Mouse (Mus musculus) cerebellum, adult 2 months (tissue): ENCODE measurements at regions not wholly inside any gene's neighbourhood (a gene's known extent, or its start where the extent isn't known, plus 50 kb on each side); places are given as distances from the start of the nearest gene placed in this dataset.

ENCODE experiments used
- DNase-seq, 2 experiments: peaks; one replicate each; pipeline ENCODE4 v3.0.0; 2021
- H3K27ac ChIP-seq: fragments of 200-500 bp; 2 replicates; pipeline ENCODE4 v1.5.1; 2012; ENCODE audit warnings: low read length, control low read depth, inconsistent platforms; ENCODE audit not compliant: insufficient read depth
- H3K27me3 ChIP-seq: fragments of 200-500 bp; 2 replicates; pipeline ENCODE4 v1.6.1; 2012; ENCODE audit warnings: inconsistent platforms, mild to moderate bottlenecking, low read length, moderate library complexity; ENCODE audit not compliant: control insufficient read depth, insufficient read depth
- H3K4me1 ChIP-seq: fragments of 200-500 bp; 2 replicates; pipeline ENCODE4 v1.6.1; 2011; ENCODE audit warnings: low read length; ENCODE audit not compliant: control insufficient read depth, insufficient read depth
- H3K4me3 ChIP-seq: fragments of 200-500 bp; replicated peaks from 2 replicates; pipeline ENCODE3; 2011; ENCODE audit warnings: mild to moderate bottlenecking, low read depth, low read length, control low read depth; ENCODE audit not compliant: insufficient read depth
- CTCF ChIP-seq: fragments of 200-500 bp; IDR thresholded peaks from 2 replicates; pipeline ENCODE4 v1.5.1; 2011; ENCODE audit warnings: low read depth, mild to moderate bottlenecking, control low read depth, low read length, moderate library complexity, borderline replicate concordance; ENCODE audit not compliant: insufficient read depth
- POLR2A ChIP-seq: fragments of 200-500 bp; IDR thresholded peaks from 2 replicates; pipeline ENCODE4 v1.6.1; 2011; ENCODE audit warnings: low read length, control low read depth, borderline replicate concordance; ENCODE audit not compliant: insufficient read depth
- WGBS: fragments of 180-500 bp; shearing (Covaris S2); methylation state at CpG from one replicate; pipeline ENCODE4 v1.1.7; 2018; 5-methylcytosine and 5-hydroxymethylcytosine counted together

DNA sequence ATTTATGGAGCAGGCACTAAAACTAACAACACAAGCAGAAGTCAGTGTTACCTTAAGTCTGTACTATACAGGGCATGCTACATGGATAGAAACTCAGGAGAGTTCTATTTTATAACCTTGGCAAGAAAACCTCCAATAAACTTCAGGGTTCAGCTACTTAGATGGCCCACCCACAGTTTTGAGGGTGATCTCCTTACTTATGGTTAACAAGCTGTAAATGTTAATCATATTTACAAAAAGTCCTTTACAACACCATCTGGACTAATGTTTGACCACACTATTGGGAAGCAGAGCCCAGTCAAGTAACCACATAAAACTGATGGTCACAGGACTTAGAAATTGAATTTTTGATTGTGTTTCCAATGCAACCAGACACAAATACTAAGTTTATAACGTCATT is 187.8 kb downstream of the Car2 start:
- 59% methylated on average over 1 of the region's 1 CpGs for WGBS
- H3K27ac ChIP-seq: no peak overlapping the region
- H3K4me3 ChIP-seq: no peak overlapping the region
- H3K4me1 ChIP-seq: no peaks in the 10 kb centered on the region
- no peak for TF ChIP-seq CTCF
- TF ChIP-seq POLR2A: no peak
- no peaks in the 10 kb centered on the region for H3K27me3 ChIP-seq
- DNase-seq: no peak

DNA sequence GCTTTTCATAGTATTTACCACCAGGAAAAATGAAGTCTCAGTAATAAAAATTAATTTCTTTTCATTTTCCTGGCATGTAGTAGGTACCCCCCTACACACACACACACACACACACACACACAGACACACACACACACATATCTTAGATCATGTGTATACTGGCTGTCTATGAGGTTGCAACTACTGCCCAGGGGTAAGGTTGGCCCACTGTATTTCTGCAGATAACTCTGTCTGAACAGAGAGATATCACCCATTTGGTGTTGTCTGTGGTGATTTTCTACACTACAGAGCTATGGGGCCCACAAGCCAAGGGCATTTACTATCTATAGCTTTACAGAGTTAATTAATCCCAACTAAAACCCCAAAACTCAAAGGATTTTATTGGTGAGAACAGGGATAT is 188.9 kb downstream of the Car2 start:
- Histone ChIP-seq H3K4me3 (no peak overlapping the region), H3K27ac (no peak overlapping the region), H3K27me3 (no peaks in the 10 kb centered on the region), H3K4me1 (no peaks in the 10 kb centered on the region)
- TF ChIP-seq POLR2A (no peak), CTCF (no peak)
- no peak for DNase-seq

DNA sequence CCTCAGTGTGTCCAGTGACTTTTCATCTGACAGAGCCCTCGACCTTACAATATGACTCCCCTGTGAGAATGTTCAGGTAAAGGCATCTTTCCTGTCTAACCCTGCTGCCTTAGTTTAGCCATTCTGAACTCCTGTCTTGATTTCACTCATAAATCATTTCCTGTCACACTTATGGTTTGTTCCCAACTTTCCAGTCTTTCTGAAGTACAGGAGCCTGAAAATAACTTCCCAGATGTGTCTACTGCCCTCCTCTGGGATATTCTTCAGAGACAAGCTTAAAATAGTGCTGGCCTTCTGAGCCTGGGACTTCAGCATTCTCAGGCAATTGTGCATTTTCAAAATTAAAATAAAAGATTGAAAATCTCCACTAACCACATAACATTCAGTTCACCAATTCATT is 204.1 kb downstream of the Car2 start:
- Histone ChIP-seq H3K27me3 (no peaks in the 10 kb centered on the region), H3K27ac (no peak overlapping the region), H3K4me1 (no peaks in the 10 kb centered on the region), H3K4me3 (no peak overlapping the region)
- no peak for DNase-seq
- no peak for TF ChIP-seq CTCF
- TF ChIP-seq POLR2A: no peak
- 63% methylated on average over 1 of the region's 1 CpGs for WGBS

DNA sequence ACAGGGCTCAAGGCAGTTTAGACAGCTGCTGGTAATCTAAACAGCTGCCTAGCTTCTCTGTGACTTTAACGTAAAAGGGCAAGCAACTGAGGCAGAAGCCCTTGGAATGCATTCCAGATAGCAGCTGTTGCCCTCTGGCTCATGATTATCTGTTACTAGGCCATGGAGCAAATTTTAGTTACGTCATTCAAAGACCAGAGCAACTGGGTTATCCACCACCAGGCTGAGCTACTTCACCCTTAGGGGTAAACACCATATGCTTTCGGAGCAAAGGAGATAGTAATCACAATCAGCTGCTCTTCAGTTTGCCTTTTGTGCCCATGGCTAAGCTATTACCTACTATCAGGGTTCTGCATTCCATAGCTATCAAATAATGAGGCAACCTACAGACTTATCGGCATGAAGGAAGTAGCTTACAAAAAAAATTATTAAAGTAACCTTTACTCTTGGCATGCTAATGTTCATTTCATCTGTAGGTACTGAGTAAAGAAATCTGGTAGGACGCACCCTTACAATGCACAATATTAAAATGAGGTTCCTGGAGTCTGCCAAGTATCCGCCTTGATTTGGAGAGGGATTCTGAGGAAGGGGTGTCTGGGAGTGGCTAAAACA is 212.2 kb downstream of the Car2 start:
- H3K4me3 ChIP-seq: no peak overlapping the region
- H3K27ac ChIP-seq: no peak overlapping the region
- no peaks in the 10 kb centered on the region for H3K4me1 ChIP-seq
- no peak for DNase-seq
- no peaks in the 10 kb centered on the region for H3K27me3 ChIP-seq
- 42% methylated on average over 6 of the region's 6 CpGs for WGBS
- TF ChIP-seq CTCF (no peak), POLR2A (no peak)

DNA sequence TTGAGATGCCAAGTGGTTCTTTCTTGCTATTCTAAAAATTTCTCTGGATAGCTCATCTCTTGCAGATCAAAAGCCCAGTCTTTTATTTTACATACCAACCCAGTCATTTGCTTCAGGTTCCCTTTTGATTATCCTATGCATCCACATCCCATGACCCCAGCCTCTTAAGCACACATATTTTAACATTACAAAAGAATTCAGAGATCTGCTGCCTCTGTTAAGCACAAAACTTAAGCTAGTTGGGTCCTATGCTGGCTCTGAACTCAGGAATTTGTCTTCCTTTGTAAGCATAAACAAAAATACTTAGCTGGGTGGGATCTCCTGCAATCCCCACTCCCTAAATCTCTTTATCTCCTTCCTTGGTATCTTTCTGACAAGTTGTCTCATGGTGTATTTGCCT is 212.9 kb downstream of the Car2 start:
- Histone ChIP-seq H3K27ac (no peak overlapping the region), H3K27me3 (no peaks in the 10 kb centered on the region), H3K4me1 (no peaks in the 10 kb centered on the region), H3K4me3 (no peak overlapping the region)
- TF ChIP-seq CTCF (no peak), POLR2A (no peak)
- no peak for DNase-seq

DNA sequence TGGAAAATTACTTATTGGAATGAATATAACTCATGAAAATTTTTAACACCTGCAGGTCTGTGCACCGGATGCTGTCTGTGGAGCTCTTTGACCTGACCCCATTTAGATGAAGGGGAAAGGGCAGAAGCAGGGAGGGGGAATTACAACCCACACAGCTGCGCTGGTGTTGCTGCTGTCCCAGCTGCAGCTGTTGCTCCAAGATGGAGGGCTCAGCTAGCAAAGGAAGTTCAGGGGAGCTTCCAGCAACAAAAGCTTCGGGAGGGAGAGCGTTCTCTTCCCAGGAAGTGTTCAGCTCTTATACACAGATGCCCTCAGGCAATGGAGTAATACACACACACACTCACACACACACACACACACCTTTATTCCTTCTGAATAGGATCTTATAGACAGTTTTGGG is 219.6 kb downstream of the Car2 start:
- no peak for TF ChIP-seq POLR2A
- TF ChIP-seq CTCF: no peak
- Histone ChIP-seq H3K4me3 (no peak overlapping the region), H3K27ac (no peak overlapping the region), H3K4me1 (no peaks in the 10 kb centered on the region), H3K27me3 (no peaks in the 10 kb centered on the region)
- 71% methylated on average over 4 of the region's 4 CpGs for WGBS
- DNase-seq: no peak

DNA sequence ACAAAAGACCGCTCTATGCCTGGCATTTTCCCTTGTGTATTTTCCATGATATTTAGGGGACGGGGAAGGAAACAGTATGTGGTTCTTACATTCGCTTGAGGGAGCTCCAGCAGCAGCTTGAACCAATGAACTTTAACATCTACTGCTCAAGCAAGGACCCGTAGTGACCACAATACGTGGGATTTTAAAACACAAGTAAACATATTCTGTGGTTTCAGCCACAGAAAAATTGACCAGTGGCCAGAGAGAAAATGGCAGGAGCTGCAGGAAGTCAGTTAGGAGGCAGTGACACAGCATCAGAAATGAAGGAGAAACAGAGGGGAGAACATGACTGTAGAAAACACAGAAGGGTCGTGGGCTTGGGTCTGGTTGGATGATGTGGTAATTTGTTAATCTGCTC is 220.2 kb downstream of the Car2 start:
- Histone ChIP-seq H3K4me1 (no peaks in the 10 kb centered on the region), H3K4me3 (no peak overlapping the region), H3K27ac (no peak overlapping the region), H3K27me3 (no peaks in the 10 kb centered on the region)
- WGBS: 82% methylated on average over 6 of the region's 6 CpGs
- no peak for TF ChIP-seq CTCF
- no peak for TF ChIP-seq POLR2A
- no peak for DNase-seq

DNA sequence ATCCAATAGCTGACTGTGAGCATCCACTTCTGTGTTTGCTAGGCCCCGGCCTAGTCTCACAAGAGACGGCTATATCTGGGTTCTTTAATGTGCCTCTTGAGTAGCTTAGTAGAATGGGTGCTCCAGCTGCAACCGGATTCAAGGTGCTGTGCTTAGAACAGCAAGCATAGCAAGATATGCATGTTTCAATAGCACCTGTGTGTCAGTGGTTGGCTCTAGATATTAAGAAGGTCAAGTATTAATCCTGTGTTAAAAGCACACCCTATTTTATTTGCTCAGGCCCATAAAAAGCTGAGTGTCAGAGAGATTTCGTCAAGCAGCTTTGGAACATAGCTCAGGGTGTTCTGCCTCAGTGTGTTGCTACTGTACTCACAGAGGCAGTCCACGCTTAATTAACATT is 221.2 kb downstream of the Car2 start:
- no peak for TF ChIP-seq POLR2A
- TF ChIP-seq CTCF: no peak
- WGBS: 96% methylated on average over 5 of the region's 5 CpGs
- no peak for DNase-seq
- H3K27me3 ChIP-seq: no peaks in the 10 kb centered on the region
- no peaks in the 10 kb centered on the region for H3K4me1 ChIP-seq
- H3K4me3 ChIP-seq: no peak overlapping the region
- H3K27ac ChIP-seq: no peak overlapping the region

DNA sequence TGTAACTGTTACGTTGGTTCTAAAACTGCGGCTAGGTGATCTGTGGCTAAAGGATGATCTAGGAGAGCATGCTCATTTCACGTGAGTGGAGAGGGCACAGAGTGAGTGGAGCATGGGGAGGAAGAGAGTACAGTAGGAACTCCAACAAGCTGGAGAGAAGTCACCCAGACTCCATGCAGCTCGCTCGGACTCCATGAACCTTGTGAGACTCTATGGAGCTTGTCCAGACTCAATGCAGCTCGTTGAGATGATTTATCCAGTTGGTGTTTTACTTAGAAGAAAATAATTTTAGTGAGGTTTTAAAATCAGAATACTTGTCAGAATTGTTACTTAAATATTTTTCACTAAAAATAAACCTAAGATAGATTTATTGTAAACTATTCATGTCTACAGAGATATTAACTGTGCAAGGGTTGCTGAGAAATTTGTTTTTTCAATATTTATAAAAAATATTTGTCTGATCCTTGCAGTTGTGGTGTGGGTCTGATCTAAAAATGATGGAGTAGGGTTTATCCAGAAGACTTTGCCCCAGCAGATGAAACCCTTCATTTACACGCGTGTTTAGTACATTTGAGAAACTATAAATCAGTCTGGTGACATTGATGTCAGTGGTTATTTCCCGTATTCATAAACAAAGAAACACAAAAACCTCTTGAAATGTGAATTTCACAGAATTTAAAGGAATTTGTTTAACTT is 222.3 kb downstream of the Car2 start:
- TF ChIP-seq POLR2A: no peak
- TF ChIP-seq CTCF: no peak

More for the DNA sequence above, 222.3 kb downstream of the Car2 start:
- WGBS: 90% methylated on average over 9 of the region's 9 CpGs
- no peak for DNase-seq
- Histone ChIP-seq H3K27ac (no peak overlapping the region), H3K27me3 (no peaks in the 10 kb centered on the region), H3K4me1 (no peaks in the 10 kb centered on the region), H3K4me3 (no peak overlapping the region)
